ENCODE assay signal across 8 mouse cellular contexts in genomic region chr14:121378243-121379115, GRCm38 (mm10). TPM values are rescaled to one million over a fixed set of nuclear protein-coding genes. Genes with fewer than 3 reads are reported as not detected.
DNase-seq lines count a peak whose midpoint lies in the region; ATAC-seq and TF ChIP-seq lines count a peak whose summit lies in the region.

No protein-coding gene starts in this region.

- H3K27me3 ChIP-seq in forebrain, embryonic 16.5 days (replicated peaks; ENCODE audit: control insufficient read depth, insufficient read depth, low read length): no peaks in the 10 kb centered on the region
- H3K27me3 ChIP-seq in hindbrain, embryonic 13.5 days: no peaks in the 10 kb centered on the region
- H3K27me3 ChIP-seq in limb, embryonic 15.5 days: no peaks in the 10 kb centered on the region
- no peaks in the 10 kb centered on the region for H3K27me3 ChIP-seq in midbrain, embryonic 14.5 days (ENCODE audit: control insufficient read depth, insufficient read depth, low read length)
- H3K27me3 ChIP-seq in stomach, embryonic 14.5 days (ENCODE audit: control insufficient read depth, insufficient read depth, low read length): no peaks in the 10 kb centered on the region

- intact Hi-C loops in left cerebral cortex, adult 2 months (cut with DNase I): loop anchor here (2.0 to 5.0 kb wide), 2 partner anchors 56 to 96 kb away; no protein-coding TSS in a partner anchor

- H3K9me3 ChIP-seq in forebrain, embryonic 16.5 days (ENCODE audit: control insufficient read depth, low read length): no peaks in the 10 kb centered on the region
- no peaks in the 10 kb centered on the region for H3K9me3 ChIP-seq in hindbrain, embryonic 13.5 days
- no peaks in the 10 kb centered on the region for H3K9me3 ChIP-seq in limb, embryonic 15.5 days
- no peaks in the 10 kb centered on the region for H3K9me3 ChIP-seq in midbrain, embryonic 14.5 days (ENCODE audit: control insufficient read depth, low read length)
- no peaks in the 10 kb centered on the region for H3K9me3 ChIP-seq in stomach, embryonic 14.5 days (ENCODE audit: control insufficient read depth, low read depth, low read length)

- peak overlapping the region; percentile 90 for H3K27ac ChIP-seq in left cerebral cortex, adult 2 months
- peak overlapping the region; percentile 73 for H3K27ac ChIP-seq in forebrain, embryonic 16.5 days (ENCODE audit: low read length)
- peak overlapping the region; percentile 88 for H3K27ac ChIP-seq in hindbrain, embryonic 13.5 days
- H3K27ac ChIP-seq in limb, embryonic 15.5 days: peak overlapping the region; percentile 96
- H3K27ac ChIP-seq in midbrain, embryonic 14.5 days (replicated peaks; ENCODE audit: low read depth, low read length): peak overlapping the region; percentile 84
- H3K27ac ChIP-seq in stomach, embryonic 14.5 days (ENCODE audit: low read length): peak overlapping the region; percentile 92

- H3K4me1 ChIP-seq in forebrain, embryonic 16.5 days (replicated peaks; ENCODE audit: control insufficient read depth, insufficient read depth, low read length): peaks cover 20% of the 10 kb centered on the region
- peaks cover 37% of the 10 kb centered on the region for H3K4me1 ChIP-seq in hindbrain, embryonic 13.5 days (replicated peaks)
- H3K4me1 ChIP-seq in limb, embryonic 15.5 days: peaks cover 34% of the 10 kb centered on the region
- H3K4me1 ChIP-seq in midbrain, embryonic 14.5 days (ENCODE audit: control insufficient read depth, insufficient read depth, low read length): peaks cover 22% of the 10 kb centered on the region
- H3K4me1 ChIP-seq in stomach, embryonic 14.5 days (ENCODE audit: control insufficient read depth, insufficient read depth, low read length): peaks cover 28% of the 10 kb centered on the region; the same call in 1 of the 2 replicates

- peak overlapping the region; percentile 92 for H3K4me3 ChIP-seq in left cerebral cortex, adult 2 months
- peak overlapping the region; percentile 56 for H3K4me3 ChIP-seq in forebrain, embryonic 16.5 days (replicated peaks; ENCODE audit: low read length)
- peak overlapping the region; percentile 96 for H3K4me3 ChIP-seq in hindbrain, embryonic 13.5 days
- peak overlapping the region; percentile 98 for H3K4me3 ChIP-seq in limb, embryonic 15.5 days
- H3K4me3 ChIP-seq in midbrain, embryonic 14.5 days (replicated peaks; ENCODE audit: low read depth, low read length): peak overlapping the region; percentile 90
- peak overlapping the region; percentile 97 for H3K4me3 ChIP-seq in stomach, embryonic 14.5 days (ENCODE audit: low read depth, low read length)

- ATAC-seq in forebrain, embryonic 16.5 days: peak; percentile 79
- peak; percentile 77 for ATAC-seq in hindbrain, embryonic 13.5 days (ENCODE audit: low FRiP score)
- ATAC-seq in limb, embryonic 15.5 days (ENCODE audit: insufficient number of reproducible peaks, low FRiP score, low TSS enrichment, low read depth): peak; percentile 50
- ATAC-seq in midbrain, embryonic 14.5 days (ENCODE audit: low FRiP score, low TSS enrichment): peak; percentile 78
- ATAC-seq in stomach, embryonic 14.5 days (ENCODE audit: insufficient number of reproducible peaks, insufficient read depth, low FRiP score, low read depth): peak; percentile 79

- no peaks in the 10 kb centered on the region for H3K36me3 ChIP-seq in forebrain, embryonic 16.5 days (ENCODE audit: control insufficient read depth, insufficient read depth)
- no peaks in the 10 kb centered on the region for H3K36me3 ChIP-seq in hindbrain, embryonic 13.5 days
- H3K36me3 ChIP-seq in limb, embryonic 15.5 days: no peaks in the 10 kb centered on the region; the same call in 1 of the 2 replicates
- H3K36me3 ChIP-seq in midbrain, embryonic 14.5 days (ENCODE audit: control insufficient read depth, insufficient read depth, low read length): no peaks in the 10 kb centered on the region
- no peaks in the 10 kb centered on the region; the same call in 1 of the 2 replicates for H3K36me3 ChIP-seq in stomach, embryonic 14.5 days (ENCODE audit: control insufficient read depth, insufficient read depth, low read length)

- DNase-seq in left cerebral cortex, adult 2 months (ENCODE audit: extremely low spot score in 1 of 2, low spot score in 2 of 2): peak; percentile 29 to 36
- DNase-seq in left cerebral cortex, adult 11 months (ENCODE audit: low spot score): no peak
- peak; percentile 44 for DNase-seq in cerebellum, adult 11-12 months
- DNase-seq in midbrain, embryonic 14.5 days: peak; percentile 57

- under 1% methylated on average over 60 of the region's 83 CpGs for WGBS in forebrain, embryonic 16.5 days
- WGBS in hindbrain, embryonic 13.5 days: under 1% methylated on average over 81 of the region's 83 CpGs
- WGBS in limb, embryonic 15.5 days: under 1% methylated on average over 78 of the region's 83 CpGs
- WGBS in midbrain, embryonic 14.5 days: under 1% methylated on average over 74 of the region's 83 CpGs
- under 1% methylated on average over 77 of the region's 83 CpGs for WGBS in stomach, embryonic 14.5 days

- peak overlapping the region; percentile 96 for H3K9ac ChIP-seq in forebrain, embryonic 16.5 days (replicated peaks; ENCODE audit: low read depth, low read length)
- peak overlapping the region; percentile 95 for H3K9ac ChIP-seq in hindbrain, embryonic 13.5 days
- H3K9ac ChIP-seq in limb, embryonic 15.5 days: peak overlapping the region; percentile 98
- peak overlapping the region; percentile 91 for H3K9ac ChIP-seq in midbrain, embryonic 14.5 days (replicated peaks; ENCODE audit: low read length)
- H3K9ac ChIP-seq in stomach, embryonic 14.5 days (replicated peaks; ENCODE audit: low read depth, low read length): peak overlapping the region; percentile 96

- no peak for TF ChIP-seq CTCF in left cerebral cortex, adult 2 months (IDR thresholded peaks at IDR 0.05)

- H3K4me2 ChIP-seq in forebrain, embryonic 16.5 days (ENCODE audit: low read length): peak overlapping the region; percentile 98
- H3K4me2 ChIP-seq in hindbrain, embryonic 13.5 days: peak overlapping the region; percentile 91
- H3K4me2 ChIP-seq in limb, embryonic 15.5 days: peak overlapping the region; percentile 66
- peak overlapping the region; percentile 94 for H3K4me2 ChIP-seq in midbrain, embryonic 14.5 days (ENCODE audit: low read length)
- H3K4me2 ChIP-seq in stomach, embryonic 14.5 days (replicated peaks; ENCODE audit: low read depth, low read length): peak overlapping the region; percentile 45

RNA-seq across cellular contexts. Expression of gene Stk24, which starts 1.3 kb away (rescaled TPM):
- 10 to 100 TPM; 67.8 to 74.2 TPM for total RNA-seq in left cerebral cortex, adult 2 months (2021)
- 20.5 and 23.4 TPM in 2 replicates for polyA plus RNA-seq in forebrain, embryonic 16.5 days (2015; fragmentation: Nextera tagmentation; extraction: Ambion mirVana)
- 20.2 TPM in 2 replicates for polyA plus RNA-seq in hindbrain, embryonic 13.5 days (2015; fragmentation: Nextera tagmentation; extraction: Ambion mirVana)
- 34.9 and 42.0 TPM in 2 replicates for polyA plus RNA-seq in limb, embryonic 15.5 days (2015; fragmentation: Nextera tagmentation; extraction: Ambion mirVana)
- polyA plus RNA-seq in midbrain, embryonic 14.5 days (2014; fragmentation: Nextera tagmentation; extraction: Ambion mirVana): 17.2 and 23.3 TPM in 2 replicates
- polyA plus RNA-seq in stomach, embryonic 14.5 days (2014; fragmentation: Nextera tagmentation; extraction: Ambion mirVana): 46.3 and 48.5 TPM in 2 replicates

Comparison
In these comparisons a context has a peak if more than half of its experiments do, and no peak if none do; other contexts are left out.
1. H3K4me2 ChIP-seq: peak in every context shown above with its lines; median percentile 98 in forebrain, embryonic 16.5 days; 94 in midbrain, embryonic 14.5 days; 91 in hindbrain, embryonic 13.5 days; 66 in limb, embryonic 15.5 days; 45 in stomach, embryonic 14.5 days.